Mouse (Mus musculus): ENCODE data around the gene Olfr370. TPM values are rescaled to one million over a fixed set of nuclear protein-coding genes. Genes with fewer than 3 reads are reported as not detected.

Gene Olfr370
- polyA plus RNA-seq, 1 experiment from 2014 or later: not detected

- Histone ChIP-seq H3K36me3 (peaks cover 24% of the 10 kb centered on the region), H3K9me3 (no peaks in the 10 kb centered on the region), H3K27ac (replicated peaks) (no peak overlapping the region), H3K27me3 (no peaks in the 10 kb centered on the region), H3K4me3 (no peak overlapping the region), H3K9ac (replicated peaks) (no peak overlapping the region; the same call in 1 of the 2 replicates), H3K4me1 (peaks cover 46% of the 10 kb centered on the region), H3K4me2 (replicated peaks) (no peak overlapping the region)
- 58% methylated on average over 9 of the region's 9 CpGs for WGBS
- no peak for ATAC-seq (ENCODE audit: low FRiP score, low read depth)
Observed at GRCm38 (mm10) chr8:83577384-83577791, 41.8 kb downstream of the Olfr370 start.

GRCm38 (mm10) chr8:83578131-83579055, 42.8 kb downstream of the Olfr370 start:
- no peaks in the 10 kb centered on the region for H3K27me3 ChIP-seq
- peaks cover 14% of the 10 kb centered on the region for H3K36me3 ChIP-seq
- ATAC-seq (ENCODE audit: low FRiP score, low read depth): no peak
- no peak overlapping the region for H3K4me3 ChIP-seq
- peaks cover 50% of the 10 kb centered on the region for H3K4me1 ChIP-seq
- H3K9me3 ChIP-seq: no peaks in the 10 kb centered on the region
- no peak overlapping the region for H3K4me2 ChIP-seq (replicated peaks)
- WGBS: 82% methylated on average over 17 of the region's 17 CpGs
- 0 out of 2 replicates have a peak overlapping the region, but pooled peaks have one; percentile 7 for H3K9ac ChIP-seq (replicated peaks)
- H3K27ac ChIP-seq (replicated peaks): peak overlapping the region; percentile 15

- Histone ChIP-seq H3K36me3 (peaks cover 9% of the 10 kb centered on the region; the same call in 1 of the 2 replicates), H3K27me3 (no peaks in the 10 kb centered on the region), H3K4me2 (replicated peaks) (no peak overlapping the region), H3K4me1 (peaks cover 56% of the 10 kb centered on the region), H3K9ac (replicated peaks) (no peak overlapping the region), H3K27ac (replicated peaks) (no peak overlapping the region), H3K4me3 (no peak overlapping the region), H3K9me3 (no peaks in the 10 kb centered on the region)
- 89% methylated on average over 8 of the region's 8 CpGs for WGBS
- no peak for ATAC-seq (ENCODE audit: low FRiP score, low read depth)
Observed at GRCm38 (mm10) chr8:83579676-83580075, 44.1 kb downstream of the Olfr370 start.

GRCm38 (mm10) chr8:83580826-83581225, 45.2 kb downstream of the Olfr370 start:
- no peak overlapping the region for H3K4me3 ChIP-seq
- no peaks in the 10 kb centered on the region for H3K27me3 ChIP-seq
- ATAC-seq (ENCODE audit: low FRiP score, low read depth): no peak
- peaks cover 53% of the 10 kb centered on the region for H3K4me1 ChIP-seq
- no peak overlapping the region for H3K9ac ChIP-seq (replicated peaks)
- H3K9me3 ChIP-seq: no peaks in the 10 kb centered on the region
- peaks cover 10% of the 10 kb centered on the region; the same call in 1 of the 2 replicates for H3K36me3 ChIP-seq
- H3K27ac ChIP-seq (replicated peaks): no peak overlapping the region
- no peak overlapping the region for H3K4me2 ChIP-seq (replicated peaks)
- WGBS: 92% methylated on average over 8 of the region's 8 CpGs

- no peak overlapping the region for H3K27ac ChIP-seq (replicated peaks)
- WGBS: 88% methylated on average over 8 of the region's 8 CpGs
- no peaks in the 10 kb centered on the region for H3K9me3 ChIP-seq
- peaks cover 40% of the 10 kb centered on the region for H3K4me1 ChIP-seq
- no peak for ATAC-seq (ENCODE audit: low FRiP score, low read depth)
- H3K4me2 ChIP-seq (replicated peaks): no peak overlapping the region
- no peaks in the 10 kb centered on the region for H3K27me3 ChIP-seq
- H3K9ac ChIP-seq (replicated peaks): 0 out of 2 replicates have a peak overlapping the region, but pooled peaks have one; percentile 2
- no peak overlapping the region for H3K4me3 ChIP-seq
- H3K36me3 ChIP-seq: peaks cover 21% of the 10 kb centered on the region
Observed at GRCm38 (mm10) chr8:83582226-83582625, 46.6 kb downstream of the Olfr370 start.

GRCm38 (mm10) chr8:83583236-83583635, 47.7 kb downstream of the Olfr370 start:
- no peak for ATAC-seq (ENCODE audit: low FRiP score, low read depth)
- Histone ChIP-seq H3K4me1 (peaks cover 34% of the 10 kb centered on the region), H3K9ac (replicated peaks) (no peak overlapping the region), H3K36me3 (peaks cover 26% of the 10 kb centered on the region), H3K4me3 (no peak overlapping the region), H3K27me3 (no peaks in the 10 kb centered on the region), H3K4me2 (replicated peaks) (no peak overlapping the region), H3K9me3 (no peaks in the 10 kb centered on the region), H3K27ac (replicated peaks) (no peak overlapping the region)
- WGBS: 90% methylated on average over 15 of the region's 15 CpGs

- H3K27me3 ChIP-seq: no peaks in the 10 kb centered on the region
- H3K27ac ChIP-seq (replicated peaks): no peak overlapping the region
- no peak for ATAC-seq (ENCODE audit: low FRiP score, low read depth)
- 88% methylated on average over 1 of the region's 1 CpGs for WGBS
- peaks cover 20% of the 10 kb centered on the region; the same call in 1 of the 2 replicates for H3K4me1 ChIP-seq
- no peak overlapping the region for H3K9ac ChIP-seq (replicated peaks)
- H3K36me3 ChIP-seq: peaks cover 26% of the 10 kb centered on the region
- H3K4me2 ChIP-seq (replicated peaks): no peak overlapping the region
- H3K9me3 ChIP-seq: no peaks in the 10 kb centered on the region
- no peak overlapping the region for H3K4me3 ChIP-seq
Observed at GRCm38 (mm10) chr8:83584771-83585170, 49.2 kb downstream of the Olfr370 start.

- no peak overlapping the region for H3K9ac ChIP-seq (replicated peaks)
- no peaks in the 10 kb centered on the region for H3K27me3 ChIP-seq
- peaks cover 23% of the 10 kb centered on the region; the same call in 1 of the 2 replicates for H3K4me1 ChIP-seq
- H3K36me3 ChIP-seq: peaks cover 26% of the 10 kb centered on the region
- H3K9me3 ChIP-seq: no peaks in the 10 kb centered on the region
- 88% methylated on average over 3 of the region's 3 CpGs for WGBS
- H3K27ac ChIP-seq (replicated peaks): no peak overlapping the region
- no peak overlapping the region for H3K4me2 ChIP-seq (replicated peaks)
- ATAC-seq (ENCODE audit: low FRiP score, low read depth): no peak
- no peak overlapping the region for H3K4me3 ChIP-seq
Observed at GRCm38 (mm10) chr8:83585333-83585732, 49.8 kb downstream of the Olfr370 start.

GRCm38 (mm10) chr8:83587644-83588043, 52.1 kb downstream of the Olfr370 start:
- WGBS: 86% methylated on average over 6 of the region's 6 CpGs

GRCm38 (mm10) chr8:83588886-83589285, 53.3 kb downstream of the Olfr370 start:
- no peaks in the 10 kb centered on the region for H3K9me3 ChIP-seq
- no peaks in the 10 kb centered on the region for H3K27me3 ChIP-seq
- no peak for ATAC-seq (ENCODE audit: low FRiP score, low read depth)
- H3K9ac ChIP-seq (replicated peaks): no peak overlapping the region
- WGBS: 95% methylated on average over 5 of the region's 5 CpGs
- H3K4me3 ChIP-seq: no peak overlapping the region
- H3K36me3 ChIP-seq: peaks cover 22% of the 10 kb centered on the region
- H3K27ac ChIP-seq (replicated peaks): no peak overlapping the region
- H3K4me2 ChIP-seq (replicated peaks): no peak overlapping the region
- H3K4me1 ChIP-seq: peaks cover 41% of the 10 kb centered on the region

More at GRCm38 (mm10) chr8:83587644-83588043, 52.1 kb downstream of the Olfr370 start:
- Histone ChIP-seq H3K9me3 (no peaks in the 10 kb centered on the region), H3K4me3 (no peak overlapping the region), H3K36me3 (peaks cover 26% of the 10 kb centered on the region), H3K27ac (replicated peaks) (no peak overlapping the region), H3K4me1 (peaks cover 40% of the 10 kb centered on the region), H3K9ac (replicated peaks) (no peak overlapping the region), H3K4me2 (replicated peaks) (no peak overlapping the region), H3K27me3 (no peaks in the 10 kb centered on the region)
- no peak for ATAC-seq (ENCODE audit: low FRiP score, low read depth)

- Histone ChIP-seq H3K4me2 (replicated peaks) (no peak overlapping the region), H3K27ac (replicated peaks) (no peak overlapping the region), H3K27me3 (no peaks in the 10 kb centered on the region), H3K36me3 (peaks cover 18% of the 10 kb centered on the region), H3K4me3 (no peak overlapping the region), H3K9me3 (no peaks in the 10 kb centered on the region), H3K4me1 (peaks cover 34% of the 10 kb centered on the region), H3K9ac (replicated peaks) (no peak overlapping the region)
- 83% methylated on average over 7 of the region's 7 CpGs for WGBS
- no peak for ATAC-seq (ENCODE audit: low FRiP score, low read depth)
Observed at GRCm38 (mm10) chr8:83590488-83591023, 55.0 kb downstream of the Olfr370 start.

GRCm38 (mm10) chr8:83592682-83593081, 57.1 kb downstream of the Olfr370 start:
- Histone ChIP-seq H3K27ac (replicated peaks) (no peak overlapping the region), H3K4me2 (replicated peaks) (peak overlapping the region; percentile 88), H3K4me1 (peaks cover 34% of the 10 kb centered on the region), H3K36me3 (no peaks in the 10 kb centered on the region), H3K27me3 (no peaks in the 10 kb centered on the region), H3K9me3 (no peaks in the 10 kb centered on the region), H3K9ac (replicated peaks) (peak overlapping the region; percentile 90), H3K4me3 (peak overlapping the region; percentile 92)
- no peak for ATAC-seq (ENCODE audit: low FRiP score, low read depth)
- WGBS: 73% methylated on average over 3 of the region's 3 CpGs
